Mouse (Mus musculus) G1E (cell line): ENCODE measurements around the gene Pam.

Experiments used
- CTCF ChIP-seq: IDR thresholded peaks from 2 replicates; pipeline ENCODE4 v1.5.1; 2012; ENCODE audit warnings: low read depth, low read length, inconsistent platforms, mixed read lengths
- POLR2AphosphoS5 ChIP-seq: IDR thresholded peaks from 2 replicates; pipeline ENCODE4 v1.6.1; 2012; ENCODE audit warnings: low read depth, low read length, inconsistent platforms; ENCODE audit not compliant: insufficient replicate concordance

GRCm38 (mm10) chr1:97760598-97760997, 334.8 kb downstream of the Pam start:
- TF ChIP-seq CTCF, result no peak
- no peak for TF ChIP-seq POLR2AphosphoS5
